Mouse (Mus musculus): ENCODE measurements around the gene Mpz.
A peak's percentile ranks its signal among the peaks of the same experiment; 100 is the strongest.

The Mpz gene

DNA sequence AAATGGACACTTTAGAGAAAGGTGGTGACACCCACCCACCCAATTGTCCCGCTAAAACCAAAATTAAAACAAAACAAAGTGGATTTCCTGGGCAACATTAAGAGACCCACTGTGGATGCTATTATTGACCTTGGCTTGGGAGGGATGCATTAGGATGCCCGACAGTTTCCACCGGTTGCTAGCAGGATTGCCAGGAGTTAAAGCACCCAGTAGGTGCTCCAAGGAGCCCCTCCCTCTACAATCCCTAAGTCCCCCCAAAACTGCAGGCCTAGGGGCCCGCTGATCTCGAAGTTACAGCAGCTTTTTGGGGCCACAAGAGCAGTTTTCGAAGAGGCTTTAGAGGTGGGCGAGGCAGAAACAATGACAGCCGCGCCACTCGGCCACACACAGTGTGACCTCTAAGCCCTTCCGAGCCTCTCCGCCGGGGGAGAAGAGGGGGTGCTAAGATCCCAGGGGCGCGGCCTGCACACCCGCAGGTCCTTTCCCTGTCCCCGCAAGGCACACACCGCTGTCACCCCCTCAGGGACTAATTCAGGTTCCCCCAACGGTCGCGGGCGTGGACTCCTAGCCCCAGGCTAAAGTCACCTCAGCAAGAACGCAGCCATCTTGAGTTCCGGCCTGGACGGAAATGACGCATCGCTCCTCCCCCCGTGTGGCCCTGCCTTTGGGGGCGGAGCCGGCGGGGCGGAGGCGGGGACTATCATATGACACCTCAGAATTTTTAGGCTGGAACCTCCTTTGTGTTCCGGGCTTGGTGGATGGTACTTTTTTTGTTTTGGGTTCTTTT is at the start of gene Mpz, which contains the start of gene Sdhc:
Mpz (plus strand) TSS at position 738 of the 787 bp plus-strand sequence.
Sdhc (minus strand) TSS at position 630 of the 787 bp plus-strand sequence.
- peak; percentile 90 for DNase-seq (ENCODE audit: low read depth, low spot score)

DNA sequence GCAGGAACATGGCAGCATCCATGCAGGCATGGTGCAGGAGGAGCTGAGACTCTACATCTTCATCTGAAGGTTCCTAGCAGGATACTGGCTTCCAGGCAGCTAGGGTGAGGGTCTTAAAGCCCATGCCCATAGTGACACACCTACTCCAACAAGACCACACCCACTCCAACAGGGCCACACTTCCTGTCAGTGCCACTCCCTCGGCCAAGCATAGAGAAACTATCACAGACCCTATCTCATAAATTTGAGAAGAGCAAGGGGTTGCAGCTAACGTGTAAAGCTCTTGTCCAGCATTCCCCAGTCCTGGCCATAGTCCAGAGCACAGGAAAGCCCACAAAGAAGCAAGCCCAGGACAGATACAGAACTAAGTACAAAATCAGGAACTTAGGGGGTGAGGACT is 49.5 kb upstream of the Mpz start:
- no peak for DNase-seq (ENCODE audit: low read depth, low spot score)

DNA sequence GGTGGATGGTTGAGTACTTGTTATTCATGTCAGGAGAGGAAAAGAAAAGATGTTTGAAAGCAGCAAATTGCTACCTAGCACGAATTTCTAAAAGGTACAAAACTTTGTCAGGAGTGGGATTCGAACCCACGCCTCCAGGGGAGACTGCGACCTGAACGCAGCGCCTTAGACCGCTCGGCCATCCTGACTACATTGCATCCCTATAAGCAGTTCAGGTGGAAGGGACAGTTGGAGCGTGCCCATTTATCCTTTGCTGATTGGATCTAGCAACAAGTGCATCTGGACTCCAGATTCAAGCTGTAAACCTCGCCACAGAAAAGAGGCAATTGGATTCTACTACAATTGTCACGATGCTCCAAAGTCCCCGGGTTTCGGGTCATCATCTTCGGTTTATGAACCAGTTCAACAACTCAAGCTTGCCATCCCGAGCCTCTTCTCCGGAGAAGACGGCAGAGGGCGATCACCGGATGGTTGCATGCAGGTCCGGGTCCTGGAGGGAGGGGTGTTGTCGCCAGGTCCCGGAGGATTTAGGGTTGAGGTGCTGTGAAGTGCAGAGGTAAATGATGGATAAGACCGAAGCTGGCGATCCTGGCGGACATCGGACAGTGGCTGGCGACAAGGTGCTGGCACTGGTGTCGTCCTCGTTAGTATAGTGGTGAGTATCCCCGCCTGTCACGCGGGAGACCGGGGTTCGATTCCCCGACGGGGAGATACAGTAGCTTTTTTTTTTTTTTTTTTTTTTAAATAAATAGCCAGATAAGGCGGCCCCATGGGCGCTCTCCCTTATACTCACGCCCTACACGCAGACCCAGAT is 48.6 kb upstream of the Mpz start:
- DNase-seq (ENCODE audit: low read depth, low spot score) = peak; percentile 86

DNA sequence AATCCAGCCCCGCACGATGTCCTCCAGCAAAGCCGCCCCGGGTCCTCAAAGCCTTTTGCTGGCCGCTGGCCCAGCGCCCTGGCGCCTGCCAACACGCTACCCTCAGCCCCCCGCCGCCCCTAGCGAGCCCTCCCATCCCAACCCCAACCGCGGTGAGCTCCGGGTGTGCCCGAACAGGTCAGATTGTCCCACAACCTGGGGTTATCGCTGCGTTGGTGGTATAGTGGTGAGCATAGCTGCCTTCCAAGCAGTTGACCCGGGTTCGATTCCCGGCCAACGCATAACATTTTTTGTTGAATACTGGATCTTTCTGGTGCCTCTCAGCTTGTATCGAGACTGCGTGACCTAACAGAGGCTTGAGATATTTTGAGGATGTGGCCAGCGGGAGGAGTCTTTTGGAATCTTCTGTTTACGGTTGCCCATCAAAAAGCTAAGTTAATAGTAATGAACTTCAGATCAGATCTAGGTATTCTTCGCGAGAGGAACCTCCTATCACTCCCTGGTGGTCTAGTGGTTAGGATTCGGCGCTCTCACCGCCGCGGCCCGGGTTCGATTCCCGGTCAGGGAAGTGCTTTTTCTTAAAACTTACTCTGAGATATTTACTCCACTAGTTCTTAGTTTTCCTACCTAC is 47.8 kb upstream of the Mpz start:
- DNase-seq (ENCODE audit: low read depth, low spot score) = peak; percentile 85

DNA sequence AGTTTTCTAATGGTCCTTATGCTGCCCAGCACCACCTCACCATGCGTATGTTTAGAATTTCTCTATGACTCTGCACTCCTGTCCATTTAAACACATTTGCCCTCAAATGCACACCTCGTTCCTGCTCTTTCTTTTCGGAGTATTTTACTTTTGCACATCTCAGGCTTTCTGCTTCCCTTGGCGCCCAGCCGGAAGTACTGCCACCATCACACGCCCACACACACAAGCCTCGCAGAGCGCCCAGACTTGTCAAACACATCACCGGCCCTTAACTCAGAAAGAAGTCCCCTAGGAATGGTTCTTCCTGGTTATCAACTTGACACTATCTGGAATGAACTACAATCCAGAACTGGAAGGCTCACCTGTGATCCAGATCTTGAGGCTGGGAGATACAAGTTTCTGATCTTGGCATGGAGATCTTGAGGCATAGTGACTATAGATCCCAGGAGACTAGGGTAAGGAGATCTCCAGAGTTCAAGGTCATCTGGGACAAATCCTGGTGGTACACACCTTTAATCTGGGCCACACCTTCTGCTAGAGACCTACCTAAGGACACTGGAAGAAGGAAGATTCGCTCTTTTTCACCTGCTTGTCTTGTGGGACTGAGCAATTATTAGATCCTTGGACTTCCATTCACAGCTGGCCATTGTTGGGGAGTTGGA is 47.2 kb upstream of the Mpz start:
- DNase-seq (ENCODE audit: low read depth, low spot score) = no peak

DNA sequence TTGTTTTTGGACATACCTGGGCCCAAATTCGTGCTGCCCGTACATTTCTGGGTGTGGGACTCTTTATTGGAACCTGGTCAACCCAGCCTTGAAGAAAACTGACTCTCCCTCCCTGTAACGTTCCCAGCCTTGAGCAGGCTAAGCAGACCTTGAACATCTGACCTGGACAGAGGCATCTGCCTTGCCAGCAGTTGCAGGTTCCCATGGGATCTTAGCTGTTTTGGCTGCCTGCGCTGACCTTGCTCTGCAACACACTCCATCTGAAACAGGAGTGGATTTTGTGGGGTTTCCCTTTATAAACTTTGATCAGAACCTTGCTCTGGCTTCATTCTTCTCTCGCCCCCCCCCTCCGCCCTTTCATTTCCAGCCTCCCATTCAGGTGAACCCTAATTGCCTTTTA is 45.3 kb upstream of the Mpz start:
- no peak for DNase-seq (ENCODE audit: low read depth, low spot score)

DNA sequence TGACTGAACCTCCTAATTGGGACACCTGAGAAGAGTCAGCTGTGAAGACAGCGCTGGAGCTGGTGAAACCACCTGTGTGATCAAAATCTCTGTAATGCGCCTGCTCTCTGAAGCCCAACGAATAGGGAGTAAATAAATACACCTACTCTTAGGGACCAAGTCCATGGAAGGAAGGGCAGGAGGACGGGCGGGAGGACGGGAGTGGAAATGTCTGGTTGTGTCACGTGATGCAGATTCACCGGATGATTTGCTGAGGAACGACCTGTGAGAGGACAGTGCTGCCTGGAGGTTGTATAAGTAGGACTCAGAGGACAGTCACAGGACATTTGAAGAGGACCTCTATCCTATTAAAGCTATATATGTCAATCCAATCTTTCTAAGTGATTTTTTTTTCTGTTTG is 40.9 kb upstream of the Mpz start:
- DNase-seq (ENCODE audit: low read depth, low spot score) = no peak

DNA sequence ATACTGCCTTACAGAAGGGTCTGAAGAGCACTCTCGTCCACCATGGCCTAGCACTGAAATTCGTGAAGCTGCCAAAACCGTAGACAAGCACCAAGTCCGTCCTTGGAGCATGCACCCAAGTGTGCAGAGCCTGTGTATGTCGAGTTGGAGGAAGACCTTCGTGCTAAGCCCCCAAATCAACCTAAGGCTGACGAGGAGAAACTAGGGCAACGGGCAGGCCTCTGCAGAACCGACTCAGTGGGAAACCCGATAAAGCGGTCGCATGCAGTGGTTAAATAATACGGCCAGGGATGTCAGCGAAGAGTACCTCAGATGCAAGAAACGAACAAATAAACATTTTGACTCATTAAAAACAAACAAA is 39.9 kb upstream of the Mpz start:
- no peak for DNase-seq (ENCODE audit: low read depth, low spot score)

DNA sequence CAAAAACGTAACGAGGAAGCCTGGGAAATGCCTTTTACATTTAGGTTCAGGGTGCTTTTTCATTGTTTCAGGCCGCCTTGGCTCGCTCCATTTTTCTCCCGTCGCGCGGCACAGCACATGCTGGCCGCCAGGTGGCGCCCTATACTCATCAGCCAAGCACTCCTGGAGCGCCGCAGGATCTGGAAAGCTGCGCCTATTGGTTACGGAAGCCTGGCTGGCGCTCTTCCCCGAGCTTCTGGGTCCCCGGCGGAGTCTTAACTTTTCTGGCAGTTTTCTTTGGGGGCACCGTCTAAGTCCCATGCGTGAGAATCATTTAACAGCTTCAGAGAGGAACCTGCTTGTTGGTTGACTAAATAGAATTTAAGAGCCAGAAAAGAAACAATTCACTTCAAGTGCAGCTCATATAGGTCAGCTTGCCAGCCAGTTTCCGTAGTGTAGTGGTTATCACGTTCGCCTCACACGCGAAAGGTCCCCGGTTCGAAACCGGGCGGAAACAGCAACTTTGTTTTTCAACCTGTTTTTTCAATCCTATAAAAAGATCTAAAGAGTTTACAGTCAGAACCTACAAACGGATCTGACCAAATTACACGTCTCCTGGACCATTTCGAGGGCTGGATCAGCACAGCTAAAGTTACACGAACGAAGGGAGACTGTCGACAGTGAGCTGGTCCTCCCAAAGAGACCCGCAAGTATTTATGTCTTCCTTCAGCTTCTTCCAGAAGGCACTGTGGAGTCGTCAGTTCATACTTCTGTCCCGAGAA is 39.3 kb upstream of the Mpz start:
- peak; percentile 97 for DNase-seq (ENCODE audit: low read depth, low spot score)

DNA sequence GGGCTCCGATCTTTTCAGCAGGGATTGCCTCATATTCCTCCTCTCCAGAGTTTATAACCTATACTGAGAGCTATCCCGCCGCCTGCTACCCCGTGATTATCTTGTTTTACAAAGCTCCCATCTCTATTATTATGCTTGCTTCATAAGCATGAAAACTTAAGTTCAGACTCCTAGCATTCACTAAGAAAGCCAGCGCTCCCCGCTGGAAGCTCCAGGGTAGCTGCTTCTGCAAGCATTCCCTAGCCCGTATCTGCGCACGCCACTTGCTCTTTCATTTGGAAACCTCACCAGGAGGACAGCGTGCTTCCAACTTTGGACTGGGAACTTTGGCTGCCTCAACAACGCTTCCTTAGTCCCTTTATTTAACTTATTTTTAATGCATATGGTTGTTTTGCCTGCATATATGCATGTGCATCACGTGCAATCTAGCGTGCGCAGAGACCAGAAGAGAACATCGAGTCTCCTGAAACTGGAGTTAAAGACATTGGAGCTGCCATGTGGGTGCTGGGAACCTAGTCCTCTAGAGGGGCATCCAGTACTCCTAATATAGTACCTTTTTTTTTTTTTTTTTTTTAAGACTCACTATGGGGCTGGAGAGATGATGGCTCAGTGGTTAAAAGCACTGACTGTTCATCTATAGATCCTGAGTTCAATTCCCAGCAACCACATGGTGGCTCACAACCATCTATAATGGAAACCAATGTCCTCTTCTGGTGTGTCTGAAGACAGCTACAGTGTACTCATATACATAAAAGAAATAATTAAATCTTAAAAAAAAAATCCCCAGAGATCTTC is 38.5 kb upstream of the Mpz start:
- DNase-seq (ENCODE audit: low read depth, low spot score) = peak; percentile 52

DNA sequence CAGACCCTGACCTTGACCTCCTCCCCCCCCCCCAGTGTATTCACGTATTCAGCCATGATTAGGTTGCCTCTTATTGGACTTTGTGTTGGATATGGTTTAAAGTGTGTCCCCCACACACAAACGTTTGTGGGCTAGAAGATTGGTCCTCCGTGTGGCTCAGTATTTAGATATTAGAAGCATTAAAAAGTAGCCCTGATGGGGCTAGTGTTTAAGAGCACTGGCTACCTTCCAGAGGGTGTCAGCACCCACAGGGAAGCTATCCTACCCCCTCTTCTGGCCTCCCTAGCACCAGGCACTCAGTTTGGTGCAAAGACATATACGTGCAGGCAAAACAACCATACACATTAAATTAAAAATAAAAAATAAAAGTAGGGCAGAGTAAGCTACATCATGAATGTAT is 37.5 kb upstream of the Mpz start:
- no peak for DNase-seq (ENCODE audit: low read depth, low spot score)

DNA sequence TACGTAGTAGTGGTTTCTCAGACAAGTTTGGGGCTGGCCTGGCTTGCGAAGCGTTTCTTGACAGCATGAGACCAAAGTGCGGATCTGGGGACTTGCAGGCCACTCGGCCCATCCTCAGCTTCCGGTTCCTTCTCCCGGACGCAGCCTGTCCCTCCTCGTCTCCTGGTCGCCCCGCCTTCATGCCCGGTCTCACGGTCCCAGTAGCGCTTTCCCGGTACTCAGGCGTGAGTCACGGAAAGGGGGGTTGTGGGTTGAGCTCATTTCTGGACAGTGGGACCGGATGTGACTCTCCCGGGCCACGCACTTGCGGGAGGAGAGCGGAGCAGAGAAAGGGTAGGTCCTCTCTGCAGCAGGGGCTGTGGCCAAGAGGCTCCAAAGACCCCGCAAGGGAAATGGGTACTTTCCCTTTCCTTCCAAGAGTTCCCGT is 36.6 kb upstream of the Mpz start, which contains the start of gene Cfap126:
Cfap126 (plus strand) TSS at position 46 of the 427 bp plus-strand sequence.
- peak; percentile 93 for DNase-seq (ENCODE audit: low read depth, low spot score)

DNA sequence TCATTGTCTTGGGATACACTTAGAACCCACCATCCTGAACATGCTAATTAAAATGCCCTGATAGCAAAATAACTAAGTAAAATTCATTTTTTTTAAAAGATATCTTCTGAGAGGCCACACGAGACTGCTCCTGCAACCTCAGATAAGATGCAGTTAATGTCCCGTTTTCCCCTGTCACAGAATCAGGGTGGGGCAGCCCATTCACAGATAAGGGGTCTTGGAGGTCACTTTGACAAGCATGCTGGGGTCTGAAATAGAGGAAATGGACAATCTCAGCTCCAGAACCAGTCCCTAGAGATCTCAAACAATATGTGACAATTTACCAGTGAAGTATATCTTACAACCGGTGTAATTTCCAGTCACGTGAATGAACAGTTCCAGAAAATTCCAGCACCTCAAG is 34.2 kb upstream of the Mpz start:
- DNase-seq (ENCODE audit: low read depth, low spot score) = no peak

DNA sequence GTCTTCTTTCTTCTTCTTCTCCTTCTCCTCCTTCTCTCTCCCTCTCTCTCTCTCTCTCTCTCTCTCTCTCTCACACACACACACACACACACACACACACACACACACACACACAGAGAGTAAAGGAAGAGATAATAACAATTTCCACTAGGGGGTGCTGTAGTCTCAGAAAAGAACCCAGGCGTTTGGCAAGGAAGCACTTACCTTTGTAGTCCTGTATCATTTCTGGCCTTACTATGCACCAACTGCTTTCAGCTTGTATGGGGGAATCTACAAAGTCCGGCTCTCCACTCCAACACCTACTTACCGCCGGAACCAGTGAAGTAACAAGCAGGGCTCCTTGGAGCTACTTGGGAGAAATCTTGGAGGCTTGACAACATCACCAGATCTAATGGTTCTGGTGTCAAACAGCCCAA is 32.2 kb upstream of the Mpz start:
- peak; percentile 78 for DNase-seq (ENCODE audit: low read depth, low spot score)

DNA sequence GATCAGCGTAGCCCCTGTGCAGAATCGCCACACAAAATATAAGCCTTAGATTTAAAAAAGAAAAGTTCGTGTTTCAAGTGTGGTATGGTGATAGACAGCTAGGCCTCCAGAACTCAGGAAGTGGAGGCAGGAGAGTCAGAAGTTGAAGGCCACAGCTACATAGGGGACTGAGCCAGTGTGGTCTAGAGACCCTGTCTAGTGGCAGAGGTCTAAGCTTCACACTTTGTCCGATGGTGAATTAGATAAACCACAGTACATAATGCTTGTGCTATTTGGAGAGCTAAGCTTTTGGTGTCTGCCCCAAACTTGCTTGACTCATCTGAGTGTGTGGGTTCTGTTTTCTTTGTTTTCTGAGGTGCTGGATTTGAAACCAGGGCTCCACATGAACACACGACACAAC is 31.5 kb upstream of the Mpz start:
- no peak for DNase-seq (ENCODE audit: low read depth, low spot score)

DNA sequence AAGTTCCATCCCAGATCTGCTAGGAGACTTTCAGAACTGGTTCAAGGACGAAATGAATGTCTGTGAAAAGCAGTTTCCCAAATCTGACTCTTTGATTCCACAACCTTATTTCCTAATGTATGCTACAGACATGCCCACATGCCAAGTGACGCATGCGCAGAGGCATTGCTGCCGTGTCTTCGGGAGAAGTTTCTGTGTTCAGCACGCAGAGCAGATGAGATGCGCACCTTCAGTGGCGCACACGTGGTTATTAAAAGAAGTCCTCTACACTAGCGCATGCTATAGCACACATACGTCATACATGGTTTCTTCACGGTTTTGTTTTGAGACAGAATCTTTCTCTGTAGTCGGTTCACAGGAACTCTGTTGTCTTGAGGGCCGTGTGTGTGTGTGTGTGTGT is 31.1 kb upstream of the Mpz start:
- DNase-seq (ENCODE audit: low read depth, low spot score) = no peak

DNA sequence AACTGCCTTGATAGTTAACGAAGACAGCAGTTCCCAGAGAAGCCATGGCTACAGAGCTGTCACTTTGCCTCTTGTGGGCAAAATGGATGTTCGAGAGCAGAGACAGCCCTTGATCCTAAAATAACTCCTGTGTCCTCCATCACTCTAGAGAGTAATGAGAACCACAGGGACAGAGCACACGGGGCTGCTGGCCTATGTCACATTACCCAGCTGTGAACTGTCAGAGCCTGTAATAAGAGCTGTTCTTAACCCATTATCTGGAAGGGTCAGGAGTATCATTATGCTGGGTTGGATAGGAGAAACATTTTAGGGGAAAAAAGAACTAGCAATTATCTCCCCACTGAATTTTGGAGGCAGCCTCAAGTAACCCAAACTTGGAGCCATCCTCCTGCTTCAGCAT is 29.6 kb upstream of the Mpz start:
- no peak for DNase-seq (ENCODE audit: low read depth, low spot score)

DNA sequence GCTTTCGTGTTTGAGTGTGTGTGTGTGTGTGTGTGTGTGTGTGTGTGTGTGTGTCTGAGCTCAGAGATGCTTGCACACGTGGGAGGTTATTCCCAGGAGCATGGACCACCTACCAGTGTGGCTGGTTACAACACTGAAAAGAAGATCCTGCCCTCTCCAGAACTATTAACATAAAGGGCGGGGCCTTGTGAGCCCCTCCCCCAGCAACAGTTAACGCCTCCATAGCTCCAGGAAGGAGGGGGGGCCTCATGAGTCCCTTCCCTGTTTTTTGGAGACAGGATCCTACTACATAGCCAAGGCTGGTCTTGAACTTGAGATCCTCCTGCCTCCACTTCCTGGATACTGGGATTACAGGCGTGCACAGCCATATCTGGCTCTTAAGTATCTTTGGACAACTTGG is 28.7 kb upstream of the Mpz start:
- DNase-seq (ENCODE audit: low read depth, low spot score) = no peak

DNA sequence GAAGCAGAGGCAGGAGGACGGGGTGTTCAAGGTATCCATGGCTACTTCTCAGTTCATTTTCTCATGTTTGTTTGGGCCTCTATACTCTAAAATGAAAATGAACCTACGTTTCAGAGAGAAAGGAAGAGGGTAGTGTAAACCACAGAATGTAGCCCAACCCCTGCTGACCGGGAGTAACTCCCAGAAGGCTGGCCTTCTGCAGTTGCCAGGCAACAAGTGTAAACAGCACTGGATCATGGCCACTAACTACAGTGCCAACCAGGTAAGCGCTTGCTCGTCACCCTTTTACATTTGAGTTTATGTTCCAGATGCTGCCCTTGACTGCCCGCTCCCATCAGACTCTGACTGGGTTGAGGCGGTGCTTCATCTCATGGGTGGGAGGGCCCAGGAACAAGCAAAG is 27.6 kb upstream of the Mpz start:
- DNase-seq (ENCODE audit: low read depth, low spot score) = no peak

DNA sequence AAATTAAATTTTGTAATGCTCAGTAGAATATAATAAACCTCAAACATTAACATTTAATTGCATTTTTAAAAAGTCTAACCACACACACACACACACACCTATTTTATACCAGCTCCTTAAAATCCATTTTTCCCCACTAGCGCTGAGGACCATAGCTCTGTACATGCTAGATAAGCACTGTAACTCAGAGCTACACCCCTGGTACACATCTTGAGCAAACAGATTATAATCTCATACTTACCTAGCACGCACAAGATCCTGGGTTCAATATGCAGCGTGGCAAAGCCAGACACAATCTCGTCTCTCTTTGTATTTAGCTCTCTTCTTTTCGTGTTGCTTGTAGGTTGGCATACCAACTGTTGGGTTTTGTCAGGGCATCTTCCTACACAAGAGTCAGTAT is 26.1 kb upstream of the Mpz start:
- DNase-seq (ENCODE audit: low read depth, low spot score) = no peak

Measured in skeletal muscle tissue, adult 2 months (tissue).